Mouse (Mus musculus): ENCODE measurements around the gene Ppox. TPM values are rescaled to one million over a fixed set of nuclear protein-coding genes. Genes with fewer than 3 reads are reported as not detected.

The Ppox gene
- polyA plus RNA-seq, 1 experiment from 2014 or later = 46.8 TPM

- no peaks in the 10 kb centered on the region for H3K27me3 ChIP-seq (ENCODE audit: control insufficient read depth, insufficient read depth, low read length)
- no peak overlapping the region for H3K4me2 ChIP-seq (ENCODE audit: low read length)
- no peak overlapping the region for H3K4me3 ChIP-seq (replicated peaks; ENCODE audit: low read depth, low read length)
- H3K9me3 ChIP-seq (ENCODE audit: control insufficient read depth, low read length) = no peaks in the 10 kb centered on the region
- peaks cover 56% of the 10 kb centered on the region for H3K36me3 ChIP-seq (ENCODE audit: control insufficient read depth, insufficient read depth, low read length)
- ATAC-seq (ENCODE audit: low FRiP score, low TSS enrichment) = no peak
- no peak for DNase-seq
- peaks cover 11% of the 10 kb centered on the region for H3K4me1 ChIP-seq (ENCODE audit: control insufficient read depth, insufficient read depth, low read length)
- WGBS = 80% methylated on average over 18 of the region's 18 CpGs
- no peak overlapping the region for H3K9ac ChIP-seq (replicated peaks; ENCODE audit: low read length)
- no peak overlapping the region for H3K27ac ChIP-seq (replicated peaks; ENCODE audit: low read depth, low read length)
Observed at GRCm38 (mm10) chr1:171282086-171282805, 1.3 kb upstream of the Ppox start.

GRCm38 (mm10) chr1:171281528-171281923 is 540 bp upstream of the Ppox start:
- 1% methylated on average over 10 of the region's 10 CpGs for WGBS
- Histone ChIP-seq H3K4me3 (replicated peaks; ENCODE audit: low read depth, low read length) (peak overlapping the region; percentile 67), H3K4me1 (ENCODE audit: control insufficient read depth, insufficient read depth, low read length) (peaks cover 7% of the 10 kb centered on the region), H3K9ac (replicated peaks; ENCODE audit: low read length) (peak overlapping the region; percentile 29; the same call in 1 of the 2 replicates), H3K9me3 (ENCODE audit: control insufficient read depth, low read length) (no peaks in the 10 kb centered on the region), H3K4me2 (ENCODE audit: low read length) (peak overlapping the region; percentile 57), H3K36me3 (ENCODE audit: control insufficient read depth, insufficient read depth, low read length) (peaks cover 63% of the 10 kb centered on the region), H3K27me3 (ENCODE audit: control insufficient read depth, insufficient read depth, low read length) (no peaks in the 10 kb centered on the region), H3K27ac (replicated peaks; ENCODE audit: low read depth, low read length) (peak overlapping the region; percentile 46)
- ATAC-seq (ENCODE audit: low FRiP score, low TSS enrichment) (peak; percentile 39), DNase-seq (peak; percentile 75)

- H3K36me3 ChIP-seq (ENCODE audit: control insufficient read depth, insufficient read depth, low read length) = peaks cover 64% of the 10 kb centered on the region
- DNase-seq = no peak
Observed at GRCm38 (mm10) chr1:171280250-171280915, 603 bp downstream of the Ppox start.

GRCm38 (mm10) chr1:171279721-171280120 is 1.3 kb downstream of the Ppox start:
- Histone ChIP-seq H3K9me3 (ENCODE audit: control insufficient read depth, low read length) (no peaks in the 10 kb centered on the region), H3K27ac (replicated peaks; ENCODE audit: low read depth, low read length) (no peak overlapping the region), H3K4me3 (replicated peaks; ENCODE audit: low read depth, low read length) (peak overlapping the region; percentile 67), H3K4me2 (ENCODE audit: low read length) (peak overlapping the region; percentile 85), H3K27me3 (ENCODE audit: control insufficient read depth, insufficient read depth, low read length) (no peaks in the 10 kb centered on the region), H3K4me1 (ENCODE audit: control insufficient read depth, insufficient read depth, low read length) (peaks cover 7% of the 10 kb centered on the region), H3K9ac (replicated peaks; ENCODE audit: low read length) (peak overlapping the region; percentile 63; the same call in 1 of the 2 replicates), H3K36me3 (ENCODE audit: control insufficient read depth, insufficient read depth, low read length) (peaks cover 64% of the 10 kb centered on the region)
- 55% methylated on average over 5 of the region's 5 CpGs for WGBS
- DNase-seq = no peak
- ATAC-seq (ENCODE audit: low FRiP score, low TSS enrichment) = no peak

More at GRCm38 (mm10) chr1:171280250-171280915, 603 bp downstream of the Ppox start:
- Histone ChIP-seq H3K4me2 (ENCODE audit: low read length) (peak overlapping the region; percentile 85), H3K9me3 (ENCODE audit: control insufficient read depth, low read length) (no peaks in the 10 kb centered on the region), H3K9ac (replicated peaks; ENCODE audit: low read length) (peak overlapping the region; percentile 63), H3K4me3 (replicated peaks; ENCODE audit: low read depth, low read length) (peak overlapping the region; percentile 67), H3K27me3 (ENCODE audit: control insufficient read depth, insufficient read depth, low read length) (no peaks in the 10 kb centered on the region), H3K4me1 (ENCODE audit: control insufficient read depth, insufficient read depth, low read length) (peaks cover 7% of the 10 kb centered on the region), H3K27ac (replicated peaks; ENCODE audit: low read depth, low read length) (0 out of 2 replicates have a peak overlapping the region, but pooled peaks have one; percentile 41)
- WGBS = 2% methylated on average over 25 of the region's 25 CpGs
- ATAC-seq (ENCODE audit: low FRiP score, low TSS enrichment) = no peak

GRCm38 (mm10) chr1:171279012-171279705 is 1.8 kb downstream of the Ppox start:
- H3K9me3 ChIP-seq (ENCODE audit: control insufficient read depth, low read length) = no peaks in the 10 kb centered on the region
- H3K27me3 ChIP-seq (ENCODE audit: control insufficient read depth, insufficient read depth, low read length) = no peaks in the 10 kb centered on the region
- H3K9ac ChIP-seq (replicated peaks; ENCODE audit: low read length) = no peak overlapping the region
- 91% methylated on average over 14 of the region's 14 CpGs for WGBS
- H3K4me1 ChIP-seq (ENCODE audit: control insufficient read depth, insufficient read depth, low read length) = peaks cover 7% of the 10 kb centered on the region
- DNase-seq (no peak), ATAC-seq (ENCODE audit: low FRiP score, low TSS enrichment) (no peak)
- peaks cover 66% of the 10 kb centered on the region for H3K36me3 ChIP-seq (ENCODE audit: control insufficient read depth, insufficient read depth, low read length)
- no peak overlapping the region for H3K27ac ChIP-seq (replicated peaks; ENCODE audit: low read depth, low read length)
- H3K4me3 ChIP-seq (replicated peaks; ENCODE audit: low read depth, low read length) = no peak overlapping the region
- peak overlapping the region; percentile 85; the same call in 1 of the 2 replicates for H3K4me2 ChIP-seq (ENCODE audit: low read length)

- Histone ChIP-seq H3K4me2 (ENCODE audit: low read length) (no peak overlapping the region), H3K27me3 (ENCODE audit: control insufficient read depth, insufficient read depth, low read length) (no peaks in the 10 kb centered on the region), H3K4me1 (ENCODE audit: control insufficient read depth, insufficient read depth, low read length) (peaks cover 7% of the 10 kb centered on the region), H3K9me3 (ENCODE audit: control insufficient read depth, low read length) (no peaks in the 10 kb centered on the region), H3K9ac (replicated peaks; ENCODE audit: low read length) (no peak overlapping the region), H3K4me3 (replicated peaks; ENCODE audit: low read depth, low read length) (no peak overlapping the region), H3K27ac (replicated peaks; ENCODE audit: low read depth, low read length) (no peak overlapping the region), H3K36me3 (ENCODE audit: control insufficient read depth, insufficient read depth, low read length) (peaks cover 68% of the 10 kb centered on the region)
- DNase-seq = no peak
- 96% methylated on average over 8 of the region's 8 CpGs for WGBS
- no peak for ATAC-seq (ENCODE audit: low FRiP score, low TSS enrichment)
Observed at GRCm38 (mm10) chr1:171278436-171278835, 2.5 kb downstream of the Ppox start.

GRCm38 (mm10) chr1:171277736-171278135 is 3.2 kb downstream of the Ppox start:
- H3K9ac ChIP-seq (replicated peaks; ENCODE audit: low read length) = no peak overlapping the region
- WGBS = 87% methylated on average over 10 of the region's 10 CpGs
- no peaks in the 10 kb centered on the region for H3K27me3 ChIP-seq (ENCODE audit: control insufficient read depth, insufficient read depth, low read length)
- DNase-seq = no peak
- no peak overlapping the region for H3K27ac ChIP-seq (replicated peaks; ENCODE audit: low read depth, low read length)
- peaks cover 67% of the 10 kb centered on the region for H3K36me3 ChIP-seq (ENCODE audit: control insufficient read depth, insufficient read depth, low read length)
- no peak for ATAC-seq (ENCODE audit: low FRiP score, low TSS enrichment)
- no peak overlapping the region for H3K4me3 ChIP-seq (replicated peaks; ENCODE audit: low read depth, low read length)
- peaks cover 7% of the 10 kb centered on the region for H3K4me1 ChIP-seq (ENCODE audit: control insufficient read depth, insufficient read depth, low read length)
- H3K4me2 ChIP-seq (ENCODE audit: low read length) = no peak overlapping the region
- H3K9me3 ChIP-seq (ENCODE audit: control insufficient read depth, low read length) = no peaks in the 10 kb centered on the region

- ATAC-seq (ENCODE audit: low FRiP score, low TSS enrichment) = no peak
- peaks cover 70% of the 10 kb centered on the region for H3K36me3 ChIP-seq (ENCODE audit: control insufficient read depth, insufficient read depth, low read length)
Observed at GRCm38 (mm10) chr1:171276110-171276748, 4.8 kb downstream of the Ppox start.

More at GRCm38 (mm10) chr1:171276110-171276748, 4.8 kb downstream of the Ppox start:
- Histone ChIP-seq H3K9ac (replicated peaks; ENCODE audit: low read length) (no peak overlapping the region), H3K4me3 (replicated peaks; ENCODE audit: low read depth, low read length) (no peak overlapping the region), H3K4me1 (ENCODE audit: control insufficient read depth, insufficient read depth, low read length) (peaks cover 13% of the 10 kb centered on the region), H3K27me3 (ENCODE audit: control insufficient read depth, insufficient read depth, low read length) (no peaks in the 10 kb centered on the region), H3K27ac (replicated peaks; ENCODE audit: low read depth, low read length) (no peak overlapping the region), H3K9me3 (ENCODE audit: control insufficient read depth, low read length) (no peaks in the 10 kb centered on the region), H3K4me2 (ENCODE audit: low read length) (no peak overlapping the region)
- WGBS = 94% methylated on average over 14 of the region's 14 CpGs
- DNase-seq = no peak

Data from midbrain, embryonic 14.5 days (tissue).